Mouse (Mus musculus): ENCODE measurements at regions not wholly inside any gene's neighbourhood (a gene's known extent, or its start where the extent isn't known, plus 50 kb on each side); places are given as distances from the start of the nearest gene placed in this dataset.
"Not testable (repeated sequence)": the region's sequence is repeated elsewhere in the genome, so short reads cannot be mapped to it uniquely, and the experiment has no call there.

GRCm38 (mm10) chr1:143231969-143232368 is 408.5 kb upstream of the B3galt2 start:
- intact Hi-C loops (cut with DNase I; ENCODE audit: low total_unique reads), result no loop called here
- DNase-seq, result no peak

- no peak for DNase-seq
- intact Hi-C loops (cut with DNase I; ENCODE audit: low total_unique reads), result no loop called here
These were observed 381.8 kb upstream of the B3galt2 start for GRCm38 (mm10) chr1:143258470-143259215.

- no peak for DNase-seq
- intact Hi-C loops (cut with DNase I; ENCODE audit: low total_unique reads), result no loop called here
These were observed 377.0 kb upstream of the B3galt2 start for GRCm38 (mm10) chr1:143263263-143264038.

GRCm38 (mm10) chr1:143265216-143265615 is 375.2 kb upstream of the B3galt2 start:
- DNase-seq, result no peak
- intact Hi-C loops (cut with DNase I; ENCODE audit: low total_unique reads), result no loop called here

- DNase-seq, result no peak
- intact Hi-C loops (cut with DNase I; ENCODE audit: low total_unique reads), result no loop called here
These were observed 354.0 kb upstream of the B3galt2 start for GRCm38 (mm10) chr1:143286274-143286967.

GRCm38 (mm10) chr1:143287448-143287847 is 353.0 kb upstream of the B3galt2 start:
- no peak for DNase-seq
- intact Hi-C loops (cut with DNase I; ENCODE audit: low total_unique reads), result no loop called here

GRCm38 (mm10) chr1:143296555-143296954 is 343.9 kb upstream of the B3galt2 start:
- DNase-seq, result no peak
- intact Hi-C loops (cut with DNase I; ENCODE audit: low total_unique reads), result no loop called here

- no peak for DNase-seq
- intact Hi-C loops (cut with DNase I; ENCODE audit: low total_unique reads), result no loop called here
These were observed 333.1 kb upstream of the B3galt2 start for GRCm38 (mm10) chr1:143307379-143307778.

- DNase-seq, result no peak
- intact Hi-C loops (cut with DNase I; ENCODE audit: low total_unique reads), result no loop called here
These were observed 322.1 kb upstream of the B3galt2 start for GRCm38 (mm10) chr1:143318381-143318780.

GRCm38 (mm10) chr1:143319568-143319967 is 320.9 kb upstream of the B3galt2 start:
- intact Hi-C loops (cut with DNase I; ENCODE audit: low total_unique reads), result no loop called here
- no peak for DNase-seq

GRCm38 (mm10) chr1:143351388-143351787 is 289.1 kb upstream of the B3galt2 start:
- DNase-seq, result no peak
- intact Hi-C loops (cut with DNase I; ENCODE audit: low total_unique reads), result no loop called here

- DNase-seq; intact Hi-C loops (cut with DNase I; ENCODE audit: low total_unique reads): not testable (repeated sequence)
These were observed 280.2 kb upstream of the B3galt2 start for GRCm38 (mm10) chr1:143360256-143360655.

GRCm38 (mm10) chr1:143391851-143392250 is 248.6 kb upstream of the B3galt2 start:
- no peak for DNase-seq
- intact Hi-C loops (cut with DNase I; ENCODE audit: low total_unique reads), result no loop called here
